Mouse (Mus musculus) frontal cortex, postnatal 36 days (tissue): ENCODE results near the gene Cpne5.
"Not testable (repeated sequence)": the region's sequence is repeated elsewhere in the genome, so short reads cannot be mapped to it uniquely, and the experiment has no call there.

Source experiments
- DNase-seq, 2 experiments: peaks; one replicate each; pipeline ENCODE4 v3.0.0; 2022; ENCODE audit warnings: low spot score in 2 of 2

Cpne5 gene

DNA sequence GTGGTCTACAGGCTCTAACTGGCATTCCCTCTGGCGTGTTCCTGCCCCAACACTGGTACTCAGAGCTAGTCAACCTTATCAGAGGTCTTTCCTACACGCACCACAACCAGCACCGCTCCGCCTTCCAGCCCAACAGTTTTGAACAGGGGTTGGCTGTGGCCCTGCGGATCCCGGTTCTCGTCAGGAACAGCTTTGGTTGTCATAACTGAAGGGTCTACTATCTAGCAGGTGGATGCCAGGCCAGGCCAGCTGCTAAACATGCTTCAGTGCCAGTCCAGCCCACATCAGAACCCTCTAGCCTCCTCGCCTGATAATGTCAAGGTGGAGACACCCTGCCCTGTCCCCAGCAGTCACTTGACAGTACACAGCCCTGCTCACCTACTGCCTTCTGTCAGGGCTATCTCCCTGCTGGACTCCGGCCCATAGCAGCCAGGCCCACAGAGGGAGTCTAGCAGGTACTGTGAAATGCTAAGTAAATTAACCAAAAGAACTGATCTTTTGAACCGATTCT is 19.1 kb upstream of the Cpne5 start:
- DNase-seq, result no peak

DNA sequence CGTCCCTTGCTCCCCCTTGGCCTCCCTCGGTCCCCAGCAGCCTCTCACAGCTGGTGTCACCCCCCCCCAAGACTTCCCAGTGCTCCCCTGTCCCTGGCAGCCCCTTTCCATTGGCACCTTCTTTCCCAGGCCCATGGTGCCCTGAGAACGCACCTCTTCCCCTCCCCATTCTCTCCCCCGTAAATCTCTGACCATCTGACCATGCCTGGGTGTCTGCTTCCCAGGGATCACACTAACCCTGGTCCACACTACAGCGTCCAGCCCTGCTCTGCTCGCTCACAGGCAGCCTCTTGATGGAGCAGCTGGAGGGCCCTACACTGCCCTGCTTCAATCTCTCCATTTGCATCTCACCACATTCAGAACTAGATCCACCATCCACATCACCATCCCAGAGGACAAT is 18.5 kb upstream of the Cpne5 start:
- no peak for DNase-seq

DNA sequence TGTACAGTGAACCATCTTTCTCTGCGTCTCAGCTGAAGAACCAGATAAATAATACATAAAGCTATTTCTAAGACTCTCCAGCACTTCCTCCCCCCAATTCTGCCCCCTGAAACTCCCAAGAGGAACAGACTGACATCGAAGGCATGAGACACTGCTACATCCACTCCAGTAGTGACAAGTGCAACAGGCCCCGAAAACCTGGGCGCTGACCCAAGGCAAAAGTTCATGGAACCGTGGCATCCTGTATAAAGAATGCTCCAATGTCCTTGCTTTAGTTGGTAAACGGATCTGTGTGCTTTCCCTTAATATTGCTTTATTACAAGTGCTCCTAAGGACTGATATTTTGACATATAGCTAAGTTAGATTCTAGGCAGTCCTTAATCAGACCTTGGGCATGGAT is 16.8 kb upstream of the Cpne5 start:
- not testable (repeated sequence) for DNase-seq

DNA sequence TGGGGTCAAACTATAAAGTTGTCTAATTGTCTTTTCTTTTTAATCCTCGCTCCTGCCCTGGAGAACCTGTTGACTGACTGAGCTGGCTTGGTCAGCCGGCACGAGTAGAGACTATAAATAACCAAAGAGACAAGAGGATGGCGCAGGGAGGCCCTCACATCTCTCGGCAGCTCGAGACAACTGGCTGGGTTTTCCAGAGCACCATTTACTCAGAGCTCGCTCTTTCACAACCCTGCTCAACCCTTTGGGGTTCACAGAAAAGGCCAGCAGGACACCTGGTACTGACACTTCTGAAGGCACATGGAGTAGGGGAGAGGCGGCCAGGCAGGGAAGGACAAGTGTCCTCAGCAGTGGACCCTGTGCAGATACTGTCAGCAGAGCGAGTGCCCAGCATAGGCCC is 15.7 kb upstream of the Cpne5 start:
- DNase-seq, result no peak

DNA sequence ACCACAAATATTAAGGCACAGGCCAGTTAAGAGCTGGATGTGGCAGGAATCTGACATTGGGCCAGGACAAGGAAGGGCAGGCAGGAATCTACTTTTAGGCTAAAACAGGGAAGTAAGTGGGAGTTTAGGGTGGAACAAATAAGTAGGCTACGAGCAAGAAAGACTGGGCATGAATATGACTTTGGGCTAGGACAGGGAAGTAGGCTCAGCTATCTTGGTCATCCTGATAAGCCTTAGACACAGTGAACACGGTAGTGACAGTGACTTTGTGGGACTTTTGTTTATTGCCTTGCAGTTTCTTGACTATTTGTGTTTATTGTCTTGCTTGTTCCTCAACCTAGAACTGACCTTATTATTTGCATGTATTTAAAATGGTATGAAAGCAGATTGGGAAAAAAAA is 15.3 kb upstream of the Cpne5 start:
- DNase-seq, result no peak

DNA sequence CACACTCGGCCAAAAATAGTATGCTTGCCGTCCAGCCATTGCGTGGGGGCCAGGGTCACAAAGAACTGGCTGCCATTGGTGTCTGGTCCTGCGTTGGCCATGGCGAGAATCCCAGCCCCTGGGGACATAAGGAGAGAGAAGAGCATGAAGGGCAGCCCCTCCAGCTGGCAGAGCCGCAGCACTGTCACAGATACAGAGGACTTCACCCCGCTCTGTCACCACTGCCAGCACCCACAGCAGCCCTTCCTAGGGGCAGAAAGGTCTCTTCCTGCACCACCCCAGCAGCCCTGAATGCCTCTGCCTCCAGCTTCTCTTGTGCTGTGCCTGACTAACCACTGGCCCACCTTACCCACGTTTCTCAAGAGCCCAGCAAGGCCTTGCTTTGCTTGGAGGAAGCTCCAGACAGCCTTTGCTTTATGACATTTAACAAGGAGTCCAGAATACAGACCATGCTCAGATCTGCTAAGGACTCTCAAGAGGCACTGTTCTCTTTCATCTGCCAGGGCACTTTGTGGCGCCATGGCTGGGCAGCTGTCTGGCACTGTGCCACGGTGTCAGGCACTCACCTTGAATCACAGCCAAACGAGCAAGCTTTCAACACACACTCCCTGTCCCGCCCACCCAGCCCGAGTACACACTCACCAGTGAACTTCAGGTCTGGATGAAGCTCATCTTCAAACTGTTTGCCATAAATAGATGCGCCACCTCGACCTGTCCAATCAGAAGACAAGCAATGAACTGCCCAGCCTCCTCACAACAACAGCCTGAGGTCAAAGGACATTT is 13.8 kb upstream of the Cpne5 start:
- DNase-seq, result no peak

DNA sequence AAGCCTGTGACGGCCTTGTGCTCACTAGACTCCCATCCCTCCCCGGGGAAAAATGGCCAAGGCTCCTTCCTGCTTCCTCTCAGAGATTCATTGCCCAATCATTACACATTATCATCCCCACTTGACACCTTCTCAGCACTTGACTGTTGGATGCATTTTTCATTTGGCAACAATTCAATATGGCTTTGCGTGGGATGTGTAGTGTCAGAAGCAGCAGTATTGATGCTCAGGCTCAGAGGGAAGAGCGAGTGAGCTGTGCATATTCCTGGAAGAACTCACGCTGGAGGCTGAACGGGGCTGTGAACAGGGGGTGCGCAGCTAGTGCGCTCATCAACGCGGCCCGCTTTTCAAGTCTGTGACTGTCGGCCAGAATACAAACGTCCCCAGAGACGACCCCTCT is 13.0 kb upstream of the Cpne5 start:
- DNase-seq, result peak in 1 of 2 experiments; percentile 35

DNA sequence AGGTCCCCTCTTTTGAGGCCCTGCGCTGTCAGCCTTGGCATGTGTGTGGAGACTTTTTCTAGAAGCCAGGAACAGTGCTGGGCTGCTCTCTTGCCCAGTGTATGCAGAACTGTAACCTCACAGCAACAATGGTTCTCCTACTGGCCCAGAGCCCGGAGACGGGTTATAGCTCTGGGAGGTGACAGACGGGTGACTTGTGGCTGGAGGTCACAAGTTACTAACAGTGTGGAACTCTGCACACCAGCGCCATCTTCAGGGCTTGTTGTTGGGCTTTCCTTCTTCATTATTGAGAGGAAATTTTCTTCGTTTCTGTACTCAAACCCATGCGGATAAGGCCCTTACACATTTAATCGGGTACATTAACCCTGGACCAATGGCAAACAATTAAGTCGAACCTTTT is 11.5 kb upstream of the Cpne5 start:
- DNase-seq, result no peak

DNA sequence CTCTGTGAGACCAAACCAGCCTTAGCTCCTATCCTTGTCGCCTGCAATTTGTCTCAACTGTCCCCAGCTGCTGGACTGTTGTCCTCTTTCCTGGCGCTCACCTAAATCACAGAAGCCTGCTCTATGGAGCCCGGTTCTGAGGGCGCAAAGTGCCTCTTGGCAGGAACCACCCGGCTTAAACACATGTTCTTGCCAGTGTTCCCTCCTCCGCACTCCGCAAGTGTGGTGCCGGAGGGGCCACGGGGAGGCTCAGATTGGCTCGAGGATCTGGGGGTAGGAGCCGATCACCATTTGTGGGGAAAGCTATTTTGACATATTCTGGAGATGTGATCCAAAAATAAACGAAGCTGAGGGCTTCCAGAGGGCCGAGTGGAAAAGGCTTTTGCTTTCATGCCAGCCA is 9.9 kb upstream of the Cpne5 start:
- DNase-seq, result peak; percentile 54 to 55

DNA sequence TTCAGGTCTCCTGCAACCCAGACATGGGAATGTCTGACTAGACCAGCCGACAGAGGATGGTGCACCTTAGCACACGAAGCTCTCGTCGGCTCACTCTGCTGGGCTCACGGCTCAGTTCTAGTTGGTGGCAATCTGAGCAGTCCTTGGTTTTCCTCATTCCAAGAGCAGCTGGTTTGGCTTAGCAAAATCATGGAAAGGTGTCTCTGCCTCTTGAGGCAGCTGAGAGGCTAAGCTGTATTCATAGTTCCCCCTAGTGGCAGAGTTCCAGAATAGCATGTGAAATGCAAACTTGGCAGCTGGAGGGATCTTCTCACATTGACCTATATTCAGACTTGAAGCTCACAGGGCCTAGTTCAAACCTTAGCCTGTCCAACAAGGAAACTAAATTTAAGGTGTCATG is 8.6 kb upstream of the Cpne5 start:
- peak; percentile 44 to 60 for DNase-seq

DNA sequence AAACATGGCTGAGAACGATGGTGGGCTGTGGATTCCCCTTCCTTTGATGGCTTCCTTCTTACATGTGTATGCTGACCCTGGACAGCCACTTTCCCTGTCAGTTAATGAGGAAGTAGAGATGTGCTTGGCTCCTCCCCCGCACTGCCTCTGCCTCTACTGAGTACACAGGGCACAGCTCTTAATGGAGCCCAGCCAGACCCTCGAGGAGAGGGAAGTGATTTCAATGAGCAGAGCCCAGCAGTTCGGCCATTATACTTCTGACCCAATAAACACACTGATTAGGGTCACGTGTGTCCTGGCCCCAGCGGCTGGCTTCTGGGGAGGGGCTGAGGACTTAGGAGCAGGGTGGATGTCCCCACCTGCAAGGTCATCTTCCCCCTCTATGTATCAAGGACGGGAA is 7.8 kb upstream of the Cpne5 start:
- no peak for DNase-seq

DNA sequence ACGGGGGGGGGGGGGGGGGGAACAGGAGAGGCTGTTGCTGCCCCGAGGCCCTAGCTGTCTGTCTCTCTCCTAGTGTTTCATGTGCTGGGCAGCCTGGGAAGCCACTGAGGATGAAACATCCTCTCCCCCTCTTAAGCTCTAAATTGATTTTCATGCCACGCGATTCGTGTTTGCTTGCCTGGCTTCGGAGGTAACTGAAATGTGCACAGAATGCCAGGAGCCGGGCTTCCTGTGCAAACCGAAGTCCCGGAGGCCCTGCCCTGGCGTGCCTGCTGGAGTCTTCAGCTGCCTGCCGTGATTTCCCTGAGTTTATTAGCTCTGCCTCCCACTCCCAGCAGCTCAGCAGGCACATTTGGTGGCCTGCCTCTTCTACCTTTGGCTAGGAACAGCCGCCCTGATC is 6.9 kb upstream of the Cpne5 start:
- no peak for DNase-seq

DNA sequence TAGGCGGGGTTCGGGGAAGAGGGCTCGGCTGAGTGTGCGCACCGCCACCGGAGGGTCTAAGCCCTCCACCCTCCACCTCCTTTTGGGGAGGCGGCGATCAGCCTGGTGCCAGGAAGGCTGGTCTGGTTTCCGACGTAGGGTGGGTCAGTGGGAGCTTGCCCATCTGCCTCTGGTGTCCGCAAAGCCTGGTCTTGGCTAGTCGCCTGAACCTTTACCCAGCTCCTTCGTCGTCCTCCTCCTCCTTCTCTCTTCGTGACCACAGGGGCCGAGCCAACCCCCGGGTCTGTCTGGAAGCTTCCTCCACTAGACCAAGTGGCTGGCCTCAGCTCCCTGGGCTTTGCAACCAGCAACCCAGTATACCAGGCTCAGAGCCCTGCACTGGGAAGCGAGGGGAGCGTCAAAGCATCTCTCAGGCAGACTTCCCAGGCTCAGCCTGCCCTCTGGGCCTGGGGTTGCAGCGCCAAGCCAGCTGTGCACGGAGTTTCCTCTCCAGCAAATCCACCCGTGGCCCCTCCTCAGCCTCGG is 516 bp upstream of the Cpne5 start:
- DNase-seq, result peak in 1 of 2 experiments; percentile 38

DNA sequence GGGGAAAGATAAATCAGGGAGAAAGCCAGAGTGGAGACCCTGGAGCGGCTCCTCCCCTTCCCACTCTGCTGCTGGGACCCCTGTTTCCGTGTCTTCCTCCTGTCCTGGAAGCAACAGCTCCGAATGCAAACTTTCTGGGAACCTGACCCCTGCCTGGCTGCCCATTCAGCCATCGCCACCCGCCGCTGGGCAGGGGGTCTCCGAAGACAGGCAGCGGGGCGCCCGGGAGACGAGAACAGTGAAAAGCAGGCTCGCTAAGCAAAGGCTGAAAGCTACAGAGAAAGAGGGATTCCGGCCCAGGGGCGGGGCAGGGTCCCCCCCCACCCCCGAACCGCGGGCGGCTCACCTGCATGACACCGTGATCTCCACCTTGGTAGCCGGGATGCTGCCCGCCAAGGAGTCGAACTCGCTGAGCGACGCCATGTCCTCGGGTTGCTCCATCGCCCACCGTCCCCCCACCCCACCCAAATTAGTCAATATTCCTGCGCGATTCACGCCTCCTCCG is 648 bp downstream of the Cpne5 start:
- DNase-seq, result no peak

DNA sequence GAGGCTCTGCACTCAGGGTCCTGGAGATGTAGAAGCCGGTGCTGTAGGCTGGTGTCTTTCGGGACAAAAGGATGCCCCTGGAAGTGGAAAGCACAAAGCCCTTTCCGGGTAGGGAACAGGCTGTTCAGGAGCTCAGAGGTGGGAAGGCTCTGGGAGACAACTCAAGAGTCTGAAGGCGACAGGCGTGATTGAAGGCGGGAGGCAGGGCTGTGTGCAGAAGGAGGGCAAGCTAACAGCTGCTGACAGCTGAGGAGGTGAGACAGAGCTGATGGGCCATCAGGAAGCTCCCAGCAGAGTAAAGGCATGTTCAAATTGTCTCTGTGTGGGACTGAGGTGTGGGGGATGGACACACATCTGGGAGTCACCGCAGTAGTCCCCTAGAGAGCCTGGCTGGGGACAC is 1.9 kb downstream of the Cpne5 start:
- DNase-seq, result peak in 1 of 2 experiments; percentile 30

DNA sequence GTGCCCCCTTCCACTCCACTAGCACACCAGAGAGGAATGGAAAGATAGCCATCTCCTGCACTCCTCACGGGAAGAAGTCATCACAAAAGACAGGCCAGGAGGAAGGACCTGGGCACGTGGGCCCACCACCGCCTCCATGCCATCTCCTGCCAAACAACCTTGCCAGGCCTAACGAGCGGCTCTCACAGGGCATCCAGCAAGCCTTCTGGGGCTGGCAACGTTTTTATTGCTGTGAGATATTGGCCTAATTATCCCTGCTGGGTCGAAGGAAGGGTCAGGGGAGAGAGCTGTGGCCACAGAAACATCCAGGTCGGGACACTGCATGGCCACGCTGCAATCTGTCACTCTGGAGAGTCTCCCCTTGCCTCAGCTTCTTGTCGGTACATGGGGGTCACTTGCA is 6.9 kb downstream of the Cpne5 start:
- DNase-seq, result no peak

DNA sequence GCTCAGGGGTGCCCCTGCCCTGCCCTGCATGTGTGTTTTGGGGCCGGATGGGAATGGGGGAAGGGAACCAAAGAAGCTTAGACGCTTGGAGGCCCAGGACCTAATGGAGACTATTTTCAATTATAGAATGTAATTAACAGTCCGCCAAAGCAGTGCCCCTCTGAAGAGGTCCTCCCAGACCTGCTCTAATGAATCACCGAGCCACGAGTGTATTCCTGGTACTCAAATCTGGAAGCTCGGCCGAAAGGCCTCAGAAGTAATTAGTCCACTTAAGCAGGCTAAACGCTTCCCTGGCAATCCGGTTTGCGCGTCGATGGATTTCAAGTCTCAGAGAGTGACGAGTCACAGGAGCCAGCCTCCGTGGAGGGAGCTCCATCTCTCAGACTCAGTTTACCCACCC is 17.3 kb downstream of the Cpne5 start:
- no peak for DNase-seq

DNA sequence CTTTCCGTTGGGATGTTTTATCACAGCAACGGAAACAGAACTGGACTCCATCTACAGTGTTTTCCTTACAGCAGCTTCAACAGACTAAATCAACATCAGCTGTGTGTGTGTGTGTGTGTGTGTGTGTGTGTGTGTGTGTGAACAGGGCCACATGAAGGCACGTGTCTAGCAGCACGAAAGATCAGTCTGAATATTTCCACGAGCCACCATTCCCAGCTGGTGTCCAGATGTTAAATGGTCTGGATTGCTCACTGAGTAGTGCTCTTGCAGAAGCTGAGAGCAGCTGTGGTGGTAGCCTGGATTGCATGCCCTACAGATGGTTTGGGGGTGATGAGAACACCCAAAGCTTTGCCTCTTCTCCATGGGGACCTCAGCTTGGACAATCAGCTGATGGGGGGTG is 19.9 kb downstream of the Cpne5 start:
- no peak for DNase-seq

DNA sequence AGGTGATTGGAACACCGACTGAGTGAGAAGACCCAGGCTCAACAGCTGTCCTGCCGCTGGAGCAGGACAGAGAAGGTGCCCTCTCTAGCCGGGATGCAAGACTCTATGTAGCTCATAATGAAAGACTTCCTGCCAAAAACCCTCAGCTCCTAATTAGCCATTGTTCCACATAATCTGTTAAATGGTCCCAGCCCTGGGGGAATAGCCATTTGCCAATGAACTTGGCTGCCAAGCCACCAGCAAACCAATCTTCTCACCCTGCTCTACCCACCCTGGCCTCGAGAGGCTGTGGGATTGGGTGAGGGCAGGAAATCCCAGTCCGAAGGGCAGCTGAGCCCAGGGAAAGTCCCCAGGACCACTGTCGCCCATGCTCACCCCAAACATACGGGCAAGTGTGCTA is 21.9 kb downstream of the Cpne5 start:
- no peak for DNase-seq

DNA sequence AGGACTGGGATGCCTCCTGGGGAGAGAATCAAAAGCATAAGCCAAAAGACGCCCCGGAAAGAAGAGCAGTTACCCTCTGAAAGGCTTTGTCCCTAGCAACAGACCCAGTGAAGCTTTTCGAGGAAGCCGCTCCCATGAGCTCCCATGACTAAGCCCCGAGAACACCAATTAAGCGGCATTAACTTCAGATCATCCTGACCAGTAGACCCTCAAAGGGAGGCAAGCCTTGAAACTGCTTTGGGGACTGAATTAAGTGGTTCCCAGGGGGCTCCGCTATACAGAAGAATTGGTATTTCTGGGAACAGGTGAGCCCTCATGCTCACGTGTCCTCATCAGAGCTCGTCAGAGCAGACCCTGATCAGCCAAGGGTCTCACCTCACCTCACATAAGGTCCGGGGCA is 23.3 kb downstream of the Cpne5 start:
- no peak for DNase-seq

DNA sequence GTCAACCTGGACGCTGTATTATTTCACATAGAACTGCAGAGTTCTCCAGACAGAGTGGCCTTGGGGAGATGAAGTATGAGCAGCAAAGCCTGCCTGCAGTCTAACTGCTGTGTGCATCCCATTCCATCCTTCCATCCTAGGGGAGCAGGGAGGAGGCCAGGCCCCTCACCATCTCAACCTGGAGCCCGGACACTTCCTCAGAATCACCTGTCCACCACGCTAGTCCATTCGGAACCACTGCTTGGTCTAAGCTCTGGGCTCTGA is 23.8 kb downstream of the Cpne5 start:
- no peak for DNase-seq

DNA sequence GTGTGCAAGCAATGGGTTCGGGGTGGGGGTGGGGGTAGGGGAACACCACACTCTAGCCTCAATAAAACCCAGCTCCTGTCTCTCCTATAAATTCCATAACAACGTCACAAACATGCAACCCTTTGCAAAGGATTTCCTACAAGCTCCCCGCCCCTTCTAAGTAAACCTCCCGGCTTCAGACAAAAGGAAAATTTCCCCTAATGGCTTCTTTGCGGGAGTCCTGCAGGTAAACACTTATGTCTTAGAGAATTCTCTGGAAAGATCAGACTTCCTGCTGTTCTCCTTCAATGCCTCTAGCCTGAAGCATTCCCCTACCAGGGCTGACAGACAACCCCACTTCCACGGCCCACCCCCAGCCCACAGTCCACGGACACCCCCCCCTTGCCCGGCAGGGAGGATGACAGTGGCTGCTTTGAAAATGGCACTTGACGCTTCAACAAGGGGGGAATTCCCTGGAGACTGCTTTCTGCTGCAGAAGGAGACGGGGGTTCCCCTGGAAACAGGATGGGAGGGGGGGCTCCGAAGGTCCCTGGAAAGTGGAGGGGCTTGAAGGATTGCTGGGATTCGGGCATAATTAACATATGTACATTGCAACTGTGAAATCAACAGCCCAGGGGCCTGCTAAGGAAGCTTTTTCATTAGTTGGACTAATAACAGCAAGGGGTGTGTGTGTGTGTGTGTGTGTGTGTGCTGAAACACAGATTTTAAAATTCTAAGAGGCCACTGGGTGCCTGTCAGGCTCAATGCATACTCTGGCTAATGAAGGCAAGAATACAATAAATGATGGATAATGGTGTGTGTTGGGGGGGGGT is 24.4 kb downstream of the Cpne5 start:
- no peak for DNase-seq

DNA sequence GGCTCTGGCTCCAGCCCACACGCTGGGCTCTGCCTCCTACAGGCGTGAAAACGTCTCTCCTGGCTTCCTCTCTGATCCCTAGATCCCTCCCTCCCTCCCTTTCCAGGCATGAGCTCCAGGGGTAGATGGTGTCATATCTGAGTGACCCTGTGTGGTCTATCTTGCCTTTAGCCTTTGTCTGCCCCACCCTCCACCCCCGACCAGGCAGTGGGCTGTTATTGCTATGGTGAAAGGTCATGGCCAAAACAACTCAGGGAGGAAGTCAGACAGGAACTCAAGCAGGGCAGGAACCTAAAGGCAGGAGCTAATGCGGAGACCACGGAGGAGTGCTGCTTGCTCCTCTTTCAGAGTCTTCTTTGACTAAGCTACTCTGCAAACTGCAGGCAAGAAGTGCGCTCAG is 26.1 kb downstream of the Cpne5 start:
- DNase-seq, result no peak
